Mouse (Mus musculus): ENCODE measurements around the gene Cd247. TPM values are rescaled to one million over a fixed set of nuclear protein-coding genes. Genes with fewer than 3 reads are reported as not detected.
A peak's percentile ranks its signal among the peaks of the same experiment; 100 is the strongest.

The Cd247 gene
- polyA plus RNA-seq, 1 experiment from 2014 or later: 0.63 TPM

- peaks cover 9% of the 10 kb centered on the region for H3K4me1 ChIP-seq
- ATAC-seq: no peak
- peak overlapping the region; percentile 8; the same call in 1 of the 2 replicates for H3K9ac ChIP-seq
- 56% methylated on average over 9 of the region's 9 CpGs for WGBS
- H3K36me3 ChIP-seq (ENCODE audit: poor library complexity, severe bottlenecking): no peaks in the 10 kb centered on the region
- peak overlapping the region; percentile 92 for H3K4me2 ChIP-seq
- peaks cover 32% of the 10 kb centered on the region for H3K27me3 ChIP-seq
- peak overlapping the region; percentile 82 for H3K4me3 ChIP-seq
- H3K9me3 ChIP-seq (replicated peaks): no peaks in the 10 kb centered on the region
- no peak overlapping the region for H3K27ac ChIP-seq
Observed at GRCm38 (mm10) chr1:165764571-165764970, 23.9 kb upstream of the Cd247 start.

GRCm38 (mm10) chr1:165765041-165765440, 23.4 kb upstream of the Cd247 start:
- WGBS: 90% methylated on average over 11 of the region's 11 CpGs
- Histone ChIP-seq H3K9ac (no peak overlapping the region), H3K4me1 (peaks cover 9% of the 10 kb centered on the region), H3K9me3 (replicated peaks) (no peaks in the 10 kb centered on the region), H3K4me3 (no peak overlapping the region), H3K27ac (no peak overlapping the region), H3K36me3 (ENCODE audit: poor library complexity, severe bottlenecking) (no peaks in the 10 kb centered on the region), H3K4me2 (no peak overlapping the region), H3K27me3 (peaks cover 32% of the 10 kb centered on the region)
- ATAC-seq: no peak

- Histone ChIP-seq H3K4me3 (no peak overlapping the region), H3K27me3 (peaks cover 32% of the 10 kb centered on the region), H3K9ac (no peak overlapping the region), H3K9me3 (replicated peaks) (no peaks in the 10 kb centered on the region), H3K36me3 (ENCODE audit: poor library complexity, severe bottlenecking) (no peaks in the 10 kb centered on the region), H3K27ac (no peak overlapping the region), H3K4me1 (peaks cover 9% of the 10 kb centered on the region), H3K4me2 (no peak overlapping the region)
- no peak for ATAC-seq
- WGBS: 80% methylated on average over 17 of the region's 17 CpGs
Observed at GRCm38 (mm10) chr1:165765651-165766294, 22.7 kb upstream of the Cd247 start.

DNA sequence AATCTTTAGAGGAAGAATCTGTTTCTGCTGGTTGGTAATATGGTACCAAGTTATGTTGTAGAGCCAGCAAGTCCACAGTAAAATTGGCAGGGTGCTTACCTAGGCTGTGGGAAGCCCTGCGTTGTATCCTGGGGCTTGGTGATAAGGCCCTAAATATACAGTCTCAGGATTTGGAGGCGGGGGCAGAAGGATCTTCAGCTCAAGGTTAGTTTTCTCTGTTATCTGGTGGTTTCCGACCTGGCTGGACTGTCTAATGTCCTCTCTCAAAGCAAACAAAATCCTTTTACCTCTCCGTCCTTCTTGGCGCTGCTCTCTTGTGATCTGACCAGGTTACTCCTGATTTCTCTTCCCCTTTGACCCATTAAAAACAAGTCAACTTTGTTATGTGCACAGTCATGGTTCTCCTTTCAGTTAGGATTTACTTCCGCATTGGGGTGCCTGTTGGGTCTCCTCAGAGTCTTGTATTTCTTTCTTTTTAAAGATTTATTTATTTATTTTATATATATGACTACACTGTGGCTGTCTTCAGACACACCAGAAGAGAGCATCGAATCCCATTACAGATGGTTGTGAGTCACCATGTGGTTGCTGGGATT, 22.1 kb upstream of the Cd247 start:
- H3K4me2 ChIP-seq: no peak overlapping the region

DNA sequence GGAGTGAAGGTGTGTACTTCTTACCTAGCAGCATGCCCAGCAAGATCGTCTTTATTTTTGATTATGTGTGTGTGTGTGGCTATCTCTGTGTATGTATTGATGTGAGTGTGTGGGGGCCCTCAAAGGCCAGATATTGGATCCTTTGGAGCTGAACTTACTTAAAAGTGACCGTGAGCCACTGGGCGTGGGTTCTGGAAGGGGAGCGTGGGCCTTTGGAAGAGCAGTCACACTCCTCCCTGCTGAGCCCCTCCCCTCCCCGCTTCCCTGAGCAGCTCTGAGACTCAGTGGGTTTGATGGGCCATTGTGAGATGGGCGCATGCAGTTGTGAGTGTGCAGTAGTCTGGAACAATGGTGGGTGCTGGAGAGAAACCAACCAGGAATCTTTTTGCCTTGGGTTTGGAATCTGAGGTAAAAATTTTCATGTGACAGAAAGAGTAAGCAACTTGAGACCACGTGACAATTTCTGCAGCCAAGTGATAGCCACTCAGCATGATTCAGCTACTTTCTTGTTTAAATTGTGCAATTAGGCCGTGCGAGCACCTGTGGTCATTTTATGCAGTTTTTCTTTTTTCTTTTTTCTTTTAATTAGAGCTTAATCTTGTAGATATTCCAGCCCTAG, 19.5 kb upstream of the Cd247 start:
- H3K27ac ChIP-seq: no peak overlapping the region
- H3K9ac ChIP-seq: no peak overlapping the region
- no peaks in the 10 kb centered on the region for H3K9me3 ChIP-seq (replicated peaks)
- WGBS: 76% methylated on average over 9 of the region's 9 CpGs
- H3K4me3 ChIP-seq: no peak overlapping the region
- no peak overlapping the region for H3K4me2 ChIP-seq
- peaks cover 32% of the 10 kb centered on the region for H3K27me3 ChIP-seq
- peaks cover 11% of the 10 kb centered on the region for H3K4me1 ChIP-seq
- ATAC-seq: no peak
- no peaks in the 10 kb centered on the region for H3K36me3 ChIP-seq (ENCODE audit: poor library complexity, severe bottlenecking)

More for the DNA sequence above, 22.1 kb upstream of the Cd247 start:
- Histone ChIP-seq H3K9me3 (replicated peaks) (no peaks in the 10 kb centered on the region), H3K4me3 (no peak overlapping the region), H3K36me3 (ENCODE audit: poor library complexity, severe bottlenecking) (no peaks in the 10 kb centered on the region), H3K4me1 (peaks cover 9% of the 10 kb centered on the region), H3K27ac (no peak overlapping the region), H3K9ac (no peak overlapping the region), H3K27me3 (peaks cover 32% of the 10 kb centered on the region)
- WGBS: 93% methylated on average over 7 of the region's 7 CpGs
- ATAC-seq: no peak

DNA sequence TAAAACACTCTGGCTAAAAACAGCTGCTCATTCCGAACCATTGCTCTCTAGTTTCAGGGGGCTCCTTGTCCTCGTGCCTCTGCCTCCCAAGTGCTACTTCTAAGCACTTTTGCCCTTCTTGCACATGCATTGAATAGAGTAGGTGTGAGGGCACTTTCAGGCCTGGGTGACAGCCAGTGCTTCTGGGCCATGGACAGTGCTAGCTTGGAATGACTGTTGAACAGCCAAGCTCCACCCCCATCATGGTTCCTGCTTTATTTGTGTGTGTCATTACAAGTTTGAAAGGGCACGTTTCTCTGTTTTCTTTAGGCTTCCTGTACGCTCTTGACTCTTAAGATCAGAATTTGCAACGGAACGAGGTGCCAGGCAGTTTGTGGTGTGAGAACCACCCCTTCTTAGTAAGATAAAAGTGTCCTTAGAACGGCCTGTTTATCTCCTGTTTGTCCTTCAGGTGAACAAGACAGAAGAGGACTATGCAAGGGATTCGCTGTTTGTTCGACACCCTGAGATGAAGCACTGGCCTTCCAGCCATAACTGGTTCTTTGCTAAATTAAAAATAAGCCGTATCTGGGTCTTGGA, 18.2 kb upstream of the Cd247 start:
- WGBS: 88% methylated on average over 10 of the region's 10 CpGs
- no peak overlapping the region for H3K27ac ChIP-seq
- 0 out of 2 replicates have a peak, but pooled peaks cover 3% of the 10 kb centered on the region for H3K4me1 ChIP-seq
- H3K9me3 ChIP-seq (replicated peaks): no peaks in the 10 kb centered on the region
- H3K4me2 ChIP-seq: no peak overlapping the region
- no peaks in the 10 kb centered on the region for H3K36me3 ChIP-seq (ENCODE audit: poor library complexity, severe bottlenecking)
- no peak for ATAC-seq
- H3K4me3 ChIP-seq: no peak overlapping the region
- peaks cover 19% of the 10 kb centered on the region; the same call in 1 of the 2 replicates for H3K27me3 ChIP-seq
- no peak overlapping the region for H3K9ac ChIP-seq

DNA sequence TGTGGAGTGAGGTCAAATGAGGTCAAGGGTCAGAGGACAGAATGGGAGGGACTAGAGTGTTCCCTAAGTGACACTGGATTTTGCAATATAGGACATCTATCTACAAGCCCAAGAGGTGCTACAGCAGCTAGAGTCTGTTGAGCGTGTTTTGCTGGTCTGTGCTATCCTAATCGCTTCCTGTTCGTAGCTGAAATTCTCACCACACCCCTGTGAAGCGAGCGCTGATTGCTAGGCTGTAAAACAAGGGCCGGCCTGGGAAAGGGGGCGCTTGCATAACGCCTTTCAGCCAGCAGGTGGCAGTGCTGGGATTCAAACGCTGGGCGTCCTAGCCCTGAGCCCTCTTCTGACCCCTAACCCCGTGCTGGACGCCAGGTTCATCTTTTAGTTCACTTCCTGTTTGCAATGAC, 17.0 kb upstream of the Cd247 start:
- H3K4me3 ChIP-seq: no peak overlapping the region
- 2% methylated on average over 12 of the region's 12 CpGs for WGBS
- peak overlapping the region; percentile 11; the same call in 1 of the 2 replicates for H3K4me2 ChIP-seq
- peaks cover 12% of the 10 kb centered on the region; the same call in 1 of the 2 replicates for H3K27me3 ChIP-seq
- no peak overlapping the region for H3K27ac ChIP-seq
- H3K9me3 ChIP-seq (replicated peaks): no peaks in the 10 kb centered on the region
- H3K36me3 ChIP-seq (ENCODE audit: poor library complexity, severe bottlenecking): no peaks in the 10 kb centered on the region
- no peak overlapping the region for H3K9ac ChIP-seq
- ATAC-seq: peak; percentile 65
- H3K4me1 ChIP-seq: 0 out of 2 replicates have a peak, but pooled peaks cover 3% of the 10 kb centered on the region

GRCm38 (mm10) chr1:165771998-165772397, 16.5 kb upstream of the Cd247 start:
- Histone ChIP-seq H3K4me3 (no peak overlapping the region), H3K4me2 (peak overlapping the region; percentile 11; the same call in 1 of the 2 replicates), H3K4me1 (0 out of 2 replicates have a peak, but pooled peaks cover 3% of the 10 kb centered on the region), H3K36me3 (ENCODE audit: poor library complexity, severe bottlenecking) (no peaks in the 10 kb centered on the region), H3K27ac (no peak overlapping the region), H3K27me3 (peaks cover 10% of the 10 kb centered on the region), H3K9me3 (replicated peaks) (no peaks in the 10 kb centered on the region), H3K9ac (no peak overlapping the region)
- 0 out of 2 replicates have a peak, but pooled peaks have one; percentile 12 for ATAC-seq
- 58% methylated on average over 9 of the region's 9 CpGs for WGBS

DNA sequence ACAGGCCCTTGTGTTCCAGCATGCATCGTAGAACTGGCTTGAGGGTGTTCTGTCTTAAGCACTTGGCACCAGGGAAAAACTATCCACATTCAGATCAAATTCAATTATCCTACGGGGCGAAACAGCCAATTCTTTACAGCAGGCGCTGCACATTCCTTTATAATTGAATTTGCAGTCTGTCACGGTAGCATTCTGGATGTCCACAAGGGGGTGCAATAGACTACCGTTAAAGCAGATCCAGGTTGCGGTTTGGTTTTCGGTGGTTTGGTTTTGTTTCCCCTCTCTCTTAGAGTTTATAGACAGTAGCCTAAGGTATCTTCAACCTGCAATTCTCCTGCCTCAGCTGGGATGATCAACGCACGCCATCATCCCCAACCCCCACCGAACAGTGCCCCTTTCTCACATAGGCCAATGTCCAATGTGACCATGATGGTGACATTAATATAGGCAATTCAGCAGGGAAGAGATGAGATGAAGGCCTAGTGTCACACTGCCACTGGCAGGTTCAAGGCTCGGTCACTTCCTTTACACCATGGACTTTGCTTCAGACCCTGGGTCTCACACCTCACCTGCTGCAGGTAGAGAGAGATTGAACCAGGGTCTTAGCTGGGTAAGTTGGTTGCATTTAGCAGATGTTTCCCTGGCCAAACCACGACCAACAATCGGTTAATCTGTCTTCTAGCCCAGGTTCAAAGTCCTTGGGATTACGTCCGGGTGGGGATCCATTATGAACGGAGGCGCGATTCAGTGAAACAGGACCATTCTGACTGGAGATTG, 12.8 kb upstream of the Cd247 start:
- Histone ChIP-seq H3K4me1 (peaks cover 10% of the 10 kb centered on the region), H3K27me3 (peaks cover 13% of the 10 kb centered on the region), H3K9me3 (replicated peaks) (no peaks in the 10 kb centered on the region), H3K9ac (no peak overlapping the region), H3K27ac (no peak overlapping the region), H3K4me3 (no peak overlapping the region), H3K4me2 (no peak overlapping the region), H3K36me3 (ENCODE audit: poor library complexity, severe bottlenecking) (no peaks in the 10 kb centered on the region)
- 43% methylated on average over 19 of the region's 19 CpGs for WGBS
- ATAC-seq: peak; percentile 15; the same call in 1 of the 2 replicates

DNA sequence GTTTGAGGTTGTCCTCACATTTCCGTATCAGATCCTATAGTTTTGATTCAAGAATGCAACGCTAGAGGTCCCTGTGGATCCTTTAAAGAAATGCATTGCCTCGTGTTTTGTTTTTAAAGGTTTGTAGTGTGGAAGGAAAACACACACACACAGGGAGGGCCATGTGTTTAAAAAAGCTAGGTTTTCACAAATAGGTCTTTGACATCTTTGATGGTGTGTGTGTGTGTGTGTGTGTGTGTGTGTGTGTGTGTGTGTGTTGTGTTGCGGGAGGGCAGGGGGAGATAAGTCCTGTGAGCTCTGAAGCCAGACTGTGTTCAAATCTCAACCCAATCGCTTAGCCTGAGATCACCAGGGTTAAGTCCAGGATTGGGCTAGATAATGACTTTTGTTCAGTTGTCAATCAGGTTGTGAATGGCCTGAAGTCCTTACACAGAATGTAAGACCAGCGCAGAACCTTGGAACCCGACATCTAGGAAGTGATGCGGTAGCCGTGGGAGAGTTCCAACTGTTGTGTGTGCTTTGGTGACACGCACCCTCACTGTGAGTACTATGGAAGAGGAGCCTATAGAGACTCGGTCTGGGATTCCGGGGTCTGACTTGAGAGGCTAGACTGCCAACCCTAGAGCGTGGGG, 8.4 kb upstream of the Cd247 start:
- Histone ChIP-seq H3K27ac (no peak overlapping the region), H3K36me3 (ENCODE audit: poor library complexity, severe bottlenecking) (no peaks in the 10 kb centered on the region), H3K9me3 (replicated peaks) (no peaks in the 10 kb centered on the region), H3K4me1 (peaks cover 11% of the 10 kb centered on the region), H3K27me3 (peaks cover 19% of the 10 kb centered on the region), H3K4me2 (peak overlapping the region; percentile 62), H3K9ac (peak overlapping the region; percentile 47), H3K4me3 (peak overlapping the region; percentile 36)
- peak; percentile 73 for ATAC-seq
- WGBS: 1% methylated on average over 13 of the region's 13 CpGs

GRCm38 (mm10) chr1:165780586-165781111, 7.8 kb upstream of the Cd247 start:
- ATAC-seq: peak; percentile 77
- peak overlapping the region; percentile 47; the same call in 1 of the 2 replicates for H3K9ac ChIP-seq
- no peak overlapping the region for H3K27ac ChIP-seq
- no peaks in the 10 kb centered on the region for H3K9me3 ChIP-seq (replicated peaks)
- H3K36me3 ChIP-seq (ENCODE audit: poor library complexity, severe bottlenecking): no peaks in the 10 kb centered on the region
- H3K27me3 ChIP-seq: peaks cover 19% of the 10 kb centered on the region
- WGBS: 2% methylated on average over 20 of the region's 20 CpGs
- H3K4me3 ChIP-seq: peak overlapping the region; percentile 36
- peak overlapping the region; percentile 62 for H3K4me2 ChIP-seq
- H3K4me1 ChIP-seq: peaks cover 11% of the 10 kb centered on the region

Measured in forebrain, embryonic 13.5 days (tissue).